Mouse (Mus musculus) limb, embryonic 11.5 days (tissue): Measurements from ENCODE around the gene Slc30a4. TPM values are rescaled to one million over a fixed set of nuclear protein-coding genes. Genes with fewer than 3 reads are reported as not detected.

Source experiments
- ATAC-seq: fragments of 200-750 bp; cut with Nextera tagmentation; 2 replicates; pipeline ENCODE4 v1.8.0; 2017; ENCODE audit warnings: low read depth; ENCODE audit not compliant: insufficient number of reproducible peaks, low FRiP score, low TSS enrichment
- DNase-seq: peaks from one replicate; pipeline ENCODE4 v3.0.0-alpha.2; 2015; ENCODE audit warnings: low spot score
- H3K27ac ChIP-seq: fragments of 300-500 bp; sonication (generic); replicated peaks from 2 replicates; pipeline ENCODE4 v1.5.1; 2014; ENCODE audit warnings: low read depth, mild to moderate bottlenecking, low read length
- H3K27me3 ChIP-seq: fragments of 300-500 bp; sonication (generic); 2 replicates; pipeline ENCODE4 v1.6.1; 2014; ENCODE audit warnings: mild to moderate bottlenecking, low read length, mixed read lengths; ENCODE audit not compliant: control insufficient read depth, insufficient read depth
- H3K36me3 ChIP-seq: fragments of 300-500 bp; sonication (generic); 2 replicates; pipeline ENCODE4 v1.6.1; 2014; ENCODE audit warnings: mild to moderate bottlenecking, low read length, moderate library complexity, mixed read lengths; ENCODE audit not compliant: control insufficient read depth, insufficient read depth
- H3K4me1 ChIP-seq: fragments of 300-500 bp; sonication (generic); 2 replicates; pipeline ENCODE4 v1.6.1; 2014; ENCODE audit warnings: low read length, mixed read lengths; ENCODE audit not compliant: control insufficient read depth, insufficient read depth
- H3K4me2 ChIP-seq: fragments of 300-500 bp; sonication (generic); 2 replicates; pipeline ENCODE4 v1.6.1; 2014; ENCODE audit warnings: low read depth, mild to moderate bottlenecking, moderate library complexity; ENCODE audit not compliant: severe bottlenecking
- H3K4me3 ChIP-seq: fragments of 300-500 bp; sonication (generic); 2 replicates; pipeline ENCODE4 v1.5.1; 2014; ENCODE audit warnings: low read depth, low read length
- H3K9ac ChIP-seq: fragments of 300-500 bp; sonication (generic); 2 replicates; pipeline ENCODE4 v1.6.1; 2014; ENCODE audit warnings: mild to moderate bottlenecking, low read length
- H3K9me3 ChIP-seq: fragments of 300-500 bp; sonication (generic); 2 replicates; pipeline ENCODE4 v1.6.1; 2016; ENCODE audit warnings: low read length; ENCODE audit not compliant: control insufficient read depth
- WGBS: fragments of 180-500 bp; shearing (Covaris S2); extraction: QIAGEN DNeasy Blood & Tissue Kit; methylation state at CpG from one replicate; pipeline ENCODE4 v1.1.7; 2014; 5-methylcytosine and 5-hydroxymethylcytosine counted together
- polyA plus RNA-seq: library from polyadenylated mRNA; unstranded; fragments of >200 nt; fragmentation: Nextera tagmentation; extraction: Ambion mirVana; gene quantifications from 2 replicates; pipeline ENCODE4 v1.2.1, GENCODE M21; 2014

The Slc30a4 gene
- polyA plus RNA-seq, 1 experiment from 2014 or later, result 8.8 TPM

DNA sequence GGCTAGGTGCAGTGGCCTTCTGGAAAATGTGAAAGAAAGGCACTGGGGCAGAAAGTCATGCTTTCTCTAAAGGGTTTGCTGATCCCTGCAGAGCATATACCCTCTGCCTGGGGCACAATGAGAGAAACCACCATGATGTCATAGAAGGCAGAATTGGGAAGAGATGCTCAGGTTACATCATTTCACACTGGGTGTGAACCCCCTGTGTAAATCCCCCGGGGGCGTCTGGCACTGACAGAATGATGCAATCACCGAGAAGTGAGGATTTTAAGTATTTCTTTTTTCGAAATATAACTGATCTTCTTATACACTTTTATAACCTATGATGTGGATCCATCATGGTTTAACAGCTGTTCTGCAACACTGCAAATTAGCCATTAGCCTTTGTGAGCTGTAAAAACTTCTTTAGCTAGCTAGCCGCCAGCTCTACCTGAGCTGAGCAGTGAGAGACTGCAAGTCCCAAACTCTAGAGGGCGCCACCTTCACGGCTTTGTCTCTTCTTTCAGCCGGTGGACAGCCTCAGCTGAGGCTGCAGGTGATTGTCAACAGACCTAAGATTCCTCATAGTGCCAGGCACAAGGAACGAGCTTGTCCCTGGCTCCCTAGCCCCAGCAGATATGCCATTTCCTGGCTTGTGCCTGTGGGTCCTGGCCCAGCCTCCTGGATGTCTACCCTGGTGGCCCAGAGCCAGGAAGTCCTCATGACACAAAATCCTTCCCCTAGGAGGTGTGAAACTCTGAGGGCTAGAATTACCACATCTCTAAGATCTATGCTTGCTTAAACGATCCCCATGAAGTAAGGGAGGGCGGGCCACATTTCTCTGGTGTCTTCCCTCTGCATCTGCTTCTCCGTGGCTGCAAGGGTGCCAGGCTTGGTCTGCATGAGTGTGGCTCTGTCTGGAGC, 36.2 kb downstream of the Slc30a4 start:
- ATAC-seq (no peak), DNase-seq (peak; percentile 67)
- H3K27ac ChIP-seq, result no peak overlapping the region
- H3K9ac ChIP-seq, result no peak overlapping the region
- no peak overlapping the region for H3K4me3 ChIP-seq
- WGBS, result 44% methylated on average over 12 of the region's 12 CpGs
- H3K4me1 ChIP-seq, result no peaks in the 10 kb centered on the region
- H3K36me3 ChIP-seq, result no peaks in the 10 kb centered on the region
- H3K9me3 ChIP-seq, result no peaks in the 10 kb centered on the region
- no peak overlapping the region for H3K4me2 ChIP-seq
- H3K27me3 ChIP-seq, result no peaks in the 10 kb centered on the region

DNA sequence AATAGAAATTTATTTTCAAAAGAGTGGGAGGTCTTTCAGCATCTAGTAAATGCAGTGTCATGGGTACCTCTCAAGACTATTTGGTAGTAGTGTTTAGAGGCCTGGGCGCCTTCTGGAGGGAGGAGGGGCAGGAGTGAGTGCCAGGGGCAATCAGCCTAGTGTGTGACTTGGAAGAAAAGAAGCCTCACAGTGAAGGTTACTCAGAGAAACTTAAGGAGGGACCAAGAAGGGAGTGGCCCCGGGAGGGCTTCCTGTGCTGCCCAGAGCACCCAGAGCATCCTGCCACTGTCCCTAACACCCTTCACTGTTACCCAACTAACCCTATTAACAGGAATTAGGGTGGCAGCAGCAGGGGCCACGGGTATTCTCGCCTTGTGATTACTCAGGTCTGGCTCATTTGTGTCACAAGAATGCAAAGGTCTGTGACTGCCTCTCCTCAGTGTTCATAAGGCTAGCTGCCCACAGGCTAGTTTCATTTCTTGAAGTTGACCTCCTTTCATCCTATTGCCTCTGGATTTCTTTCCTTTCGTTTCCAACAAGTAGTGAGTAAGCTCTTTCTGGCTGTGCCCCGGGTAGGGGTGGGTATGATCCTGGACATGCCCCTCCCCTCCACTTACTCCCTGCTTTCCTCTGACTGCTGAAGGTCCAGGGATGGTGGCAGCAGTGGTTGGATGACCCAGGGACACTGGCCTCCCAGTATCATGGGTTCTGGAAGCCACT, 37.0 kb downstream of the Slc30a4 start:
- no peak overlapping the region for H3K9ac ChIP-seq
- H3K4me2 ChIP-seq, result no peak overlapping the region
- no peaks in the 10 kb centered on the region for H3K4me1 ChIP-seq
- DNase-seq (no peak), ATAC-seq (no peak)
- H3K9me3 ChIP-seq, result no peaks in the 10 kb centered on the region
- H3K27me3 ChIP-seq, result no peaks in the 10 kb centered on the region
- no peaks in the 10 kb centered on the region for H3K36me3 ChIP-seq
- no peak overlapping the region for H3K4me3 ChIP-seq
- H3K27ac ChIP-seq, result no peak overlapping the region
- WGBS, result 49% methylated on average over 6 of the region's 6 CpGs

DNA sequence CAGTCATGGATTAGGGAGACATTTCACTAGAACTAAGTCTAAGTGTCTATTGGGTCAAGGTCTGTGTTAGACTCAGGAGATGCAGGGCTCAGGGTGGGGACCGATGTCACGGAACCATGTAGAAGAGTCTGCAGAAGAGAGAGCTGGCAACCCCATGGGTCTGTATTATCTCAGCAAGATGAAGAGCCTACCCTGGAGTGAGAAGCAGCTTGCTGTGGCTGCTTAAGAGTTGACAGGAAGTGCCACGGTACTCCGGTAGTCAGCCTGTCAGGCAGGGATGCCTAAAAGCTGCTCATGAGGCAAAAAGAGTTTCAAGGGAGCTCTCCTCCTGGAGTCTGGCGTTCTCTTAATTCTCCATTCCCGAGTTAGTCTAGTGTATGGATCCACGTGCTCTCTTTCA, 42.6 kb downstream of the Slc30a4 start:
- H3K36me3 ChIP-seq, result no peaks in the 10 kb centered on the region
- ATAC-seq (no peak), DNase-seq (no peak)

DNA sequence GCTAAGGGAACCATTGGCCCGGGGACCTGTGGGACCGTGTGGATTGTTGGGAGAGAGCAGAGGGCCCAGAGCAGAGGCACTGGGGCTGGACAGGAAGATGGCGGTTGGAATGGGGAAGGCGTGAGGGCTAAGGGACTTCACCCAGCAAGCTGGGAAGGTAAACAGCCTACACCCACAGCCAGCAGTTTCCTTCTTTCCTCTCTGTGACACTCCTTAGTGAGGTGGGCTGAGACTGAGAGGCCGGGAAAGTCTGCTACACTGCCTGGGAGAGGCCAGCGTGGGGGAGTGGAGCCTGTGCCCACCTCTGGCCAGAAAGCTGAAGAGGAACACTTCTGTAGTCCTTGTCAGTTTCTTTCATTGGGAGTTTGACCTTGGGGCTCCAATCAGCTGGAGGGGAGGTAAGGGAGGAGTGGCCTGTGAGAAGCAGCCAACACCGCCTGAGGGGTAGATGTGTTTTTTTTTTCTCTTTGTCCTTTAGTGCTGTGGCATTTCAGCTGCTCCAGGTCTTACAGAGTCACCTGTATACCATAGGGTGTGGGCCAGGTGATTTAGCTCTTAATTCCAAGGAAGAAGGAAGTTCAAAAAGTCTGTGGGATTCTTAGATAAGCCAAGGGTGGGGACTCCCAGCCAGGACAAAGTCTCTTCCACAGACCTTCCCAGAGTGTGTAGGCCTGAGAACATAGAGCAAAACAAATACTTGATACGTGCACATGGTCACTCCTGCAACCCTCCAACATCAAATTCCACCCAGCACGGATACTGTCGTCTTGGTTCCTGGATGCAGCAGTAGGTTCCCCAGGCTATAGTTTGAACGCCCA, 44.5 kb downstream of the Slc30a4 start:
- no peak overlapping the region for H3K4me2 ChIP-seq
- no peaks in the 10 kb centered on the region for H3K9me3 ChIP-seq
- WGBS, result 78% methylated on average over 11 of the region's 11 CpGs
- H3K27me3 ChIP-seq, result no peaks in the 10 kb centered on the region
- ATAC-seq (no peak), DNase-seq (no peak)
- H3K4me1 ChIP-seq, result no peaks in the 10 kb centered on the region
- H3K4me3 ChIP-seq, result no peak overlapping the region
- no peak overlapping the region for H3K27ac ChIP-seq
- H3K9ac ChIP-seq, result no peak overlapping the region
- H3K36me3 ChIP-seq, result no peaks in the 10 kb centered on the region

More for the DNA sequence above, 42.6 kb downstream of the Slc30a4 start:
- no peaks in the 10 kb centered on the region for H3K9me3 ChIP-seq
- WGBS, result 91% methylated on average over 7 of the region's 7 CpGs
- no peak overlapping the region for H3K9ac ChIP-seq
- H3K4me3 ChIP-seq, result no peak overlapping the region
- H3K27ac ChIP-seq, result no peak overlapping the region
- no peaks in the 10 kb centered on the region for H3K4me1 ChIP-seq
- H3K27me3 ChIP-seq, result no peaks in the 10 kb centered on the region
- no peak overlapping the region for H3K4me2 ChIP-seq

DNA sequence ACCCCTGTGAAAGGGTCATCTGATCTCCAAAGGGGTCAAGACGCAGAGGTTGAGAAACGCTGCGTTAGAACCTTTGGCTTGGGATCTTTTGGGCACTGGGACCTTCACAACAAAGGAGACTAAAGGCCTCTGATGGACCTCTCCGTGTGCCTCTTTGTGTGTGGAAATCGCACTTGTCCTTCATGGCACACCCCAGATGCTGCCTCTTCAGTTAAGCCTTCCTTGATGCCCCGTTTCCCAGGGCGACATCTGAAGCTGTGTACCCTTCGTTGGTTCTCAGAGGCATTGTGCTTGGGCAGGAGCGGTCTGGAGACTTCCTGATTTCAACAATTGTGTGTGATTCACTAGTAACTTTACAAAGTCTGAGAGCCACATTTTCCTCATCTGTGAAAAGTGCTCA, 45.7 kb downstream of the Slc30a4 start:
- 89% methylated on average over 9 of the region's 9 CpGs for WGBS

DNA sequence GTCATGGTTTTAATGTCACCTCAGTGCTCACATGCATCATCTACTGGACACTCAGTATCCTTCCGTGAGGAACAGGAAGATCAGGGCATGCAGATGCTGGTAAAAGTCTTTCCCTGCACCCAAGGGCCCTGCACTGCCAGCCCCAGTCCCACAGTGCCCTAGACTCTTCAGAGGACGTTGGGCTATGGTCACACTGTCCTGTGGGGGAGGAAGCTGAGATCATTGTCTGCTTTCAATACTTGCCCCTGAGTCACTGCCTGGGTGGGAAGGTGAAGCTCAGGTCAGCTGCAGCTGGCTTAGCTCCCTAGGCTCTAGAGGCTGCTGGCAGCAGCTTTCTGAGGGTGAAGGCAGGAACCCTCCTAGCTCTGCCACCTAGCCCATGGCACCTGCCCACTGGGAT, 46.4 kb downstream of the Slc30a4 start:
- DNase-seq, result no peak
- H3K9ac ChIP-seq, result no peak overlapping the region
- no peaks in the 10 kb centered on the region for H3K36me3 ChIP-seq
- no peaks in the 10 kb centered on the region for H3K4me1 ChIP-seq
- H3K4me3 ChIP-seq, result no peak overlapping the region
- no peak overlapping the region for H3K27ac ChIP-seq
- 0 out of 2 replicates have a peak, but pooled peaks have one; percentile 23 for ATAC-seq
- H3K27me3 ChIP-seq, result no peaks in the 10 kb centered on the region
- no peaks in the 10 kb centered on the region for H3K9me3 ChIP-seq
- 70% methylated on average over 2 of the region's 2 CpGs for WGBS
- no peak overlapping the region for H3K4me2 ChIP-seq

More for the DNA sequence above, 45.7 kb downstream of the Slc30a4 start:
- Histone ChIP-seq H3K27ac (no peak overlapping the region), H3K36me3 (no peaks in the 10 kb centered on the region), H3K4me3 (no peak overlapping the region), H3K9ac (no peak overlapping the region), H3K27me3 (no peaks in the 10 kb centered on the region), H3K9me3 (no peaks in the 10 kb centered on the region), H3K4me1 (no peaks in the 10 kb centered on the region), H3K4me2 (no peak overlapping the region)
- no peak for DNase-seq
- ATAC-seq, result no peak

DNA sequence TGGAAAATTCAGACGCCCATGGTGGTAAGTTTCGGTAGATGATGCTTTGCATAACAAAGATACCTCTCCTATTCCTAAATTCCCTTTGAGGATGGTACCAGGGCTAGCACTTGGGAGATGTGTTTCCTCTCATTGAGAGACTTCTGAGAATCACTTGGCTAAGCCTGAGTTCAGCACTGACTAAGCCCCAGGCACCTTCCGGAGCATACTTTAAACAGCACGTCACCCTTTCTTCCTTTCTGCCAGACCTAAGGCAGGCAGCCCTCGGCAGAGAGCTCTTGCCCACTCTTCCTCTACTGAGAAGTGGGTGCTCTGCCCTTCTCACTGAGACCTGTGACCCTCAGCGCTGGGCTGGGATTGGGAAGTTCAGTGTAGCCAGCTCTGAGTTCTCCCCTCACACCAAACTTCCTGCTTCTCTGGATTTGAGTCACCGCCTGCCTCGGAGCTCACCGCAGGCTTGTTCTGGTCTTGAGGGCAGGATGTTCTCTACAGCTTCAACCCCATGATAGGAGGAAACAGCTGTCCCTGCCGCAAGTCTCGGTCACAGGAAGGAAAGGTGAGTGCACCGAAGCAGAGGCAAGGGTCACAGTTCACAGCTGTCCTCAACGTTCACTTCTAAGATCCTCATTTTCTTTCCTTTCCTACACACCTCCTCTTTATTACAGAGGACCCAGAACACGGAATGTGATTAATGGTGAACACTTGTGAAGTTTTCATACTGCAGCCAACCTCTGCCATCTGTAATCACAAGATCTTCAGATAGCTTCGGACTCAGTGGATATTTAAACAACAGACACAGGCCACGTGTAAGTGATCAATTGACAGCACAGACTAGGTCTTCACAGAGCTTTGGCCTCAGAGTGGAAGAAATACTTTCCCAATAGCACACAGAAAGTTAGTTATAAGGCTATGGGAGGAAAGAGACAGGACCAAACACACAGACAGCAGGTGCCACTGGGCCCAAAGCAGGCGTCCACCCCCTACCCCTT, 50.1 kb downstream of the Slc30a4 start:
- no peak overlapping the region for H3K27ac ChIP-seq
- no peak overlapping the region for H3K9ac ChIP-seq
- no peak overlapping the region for H3K4me2 ChIP-seq
- no peaks in the 10 kb centered on the region for H3K9me3 ChIP-seq
- no peak overlapping the region for H3K4me3 ChIP-seq
- no peak for ATAC-seq
- no peaks in the 10 kb centered on the region for H3K27me3 ChIP-seq
- DNase-seq, result no peak
- H3K36me3 ChIP-seq, result no peaks in the 10 kb centered on the region
- no peaks in the 10 kb centered on the region for H3K4me1 ChIP-seq
- 69% methylated on average over 17 of the region's 17 CpGs for WGBS
